Mouse (Mus musculus) kidney, adult 2 months (tissue): ENCODE results near the gene Sfswap. TPM values are rescaled to one million over a fixed set of nuclear protein-coding genes. Genes with fewer than 3 reads are reported as not detected.

Experiments
- DNase-seq: peaks from one replicate; pipeline ENCODE4 v3.0.0; 2021
- H3K27ac ChIP-seq: fragments of 200-500 bp; 2 replicates; pipeline ENCODE4 v1.5.1; 2012; ENCODE audit warnings: low read depth, low read length, control low read depth, inconsistent platforms; ENCODE audit not compliant: insufficient read depth
- H3K27me3 ChIP-seq: fragments of 200-500 bp; replicated peaks from 2 replicates; pipeline ENCODE4 v1.6.1; 2012; ENCODE audit warnings: mild to moderate bottlenecking, moderate library complexity, low read length, inconsistent platforms; ENCODE audit not compliant: control insufficient read depth, insufficient read depth
- H3K36me3 ChIP-seq: fragments of 200-500 bp; 2 replicates; pipeline ENCODE4 v1.6.1; 2012; ENCODE audit warnings: mild to moderate bottlenecking, moderate library complexity, low read length, inconsistent platforms; ENCODE audit not compliant: control insufficient read depth, insufficient read depth
- H3K4me1 ChIP-seq: fragments of 200-500 bp; 2 replicates; pipeline ENCODE4 v1.6.1; 2011; ENCODE audit warnings: low read length; ENCODE audit not compliant: control insufficient read depth, insufficient read depth
- H3K4me3 ChIP-seq: fragments of 200-500 bp; 2 replicates; pipeline ENCODE4 v1.5.1; 2011; ENCODE audit warnings: mild to moderate bottlenecking, low read depth, low read length, control low read depth; ENCODE audit not compliant: insufficient read depth
- CTCF ChIP-seq: fragments of 200-500 bp; conservative IDR thresholded peaks from 2 replicates; pipeline ENCODE4 v1.5.1; 2011; ENCODE audit warnings: low read depth, mild to moderate bottlenecking, control low read depth, low read length, moderate library complexity, mixed read lengths; ENCODE audit not compliant: insufficient read depth, insufficient read length
- POLR2A ChIP-seq: fragments of 200-500 bp; IDR thresholded peaks from one replicate; pipeline ENCODE4 v1.6.1; 2011; ENCODE audit warnings: low read depth, low read length, control low read depth
- WGBS: fragments of 180-500 bp; shearing (Covaris S2); methylation state at CpG from one replicate; pipeline ENCODE4 v1.1.7; 2018; 5-methylcytosine and 5-hydroxymethylcytosine counted together
- polyA plus RNA-seq: library from polyadenylated mRNA; depleted of rRNA; stranded (reverse); fragments of >200 nt; gene quantifications from 2 replicates; pipeline ENCODE4 v1.2.3, GENCODE M21; 2012

The Sfswap gene
- polyA plus RNA-seq, 1 experiment, result 43.8 TPM

DNA sequence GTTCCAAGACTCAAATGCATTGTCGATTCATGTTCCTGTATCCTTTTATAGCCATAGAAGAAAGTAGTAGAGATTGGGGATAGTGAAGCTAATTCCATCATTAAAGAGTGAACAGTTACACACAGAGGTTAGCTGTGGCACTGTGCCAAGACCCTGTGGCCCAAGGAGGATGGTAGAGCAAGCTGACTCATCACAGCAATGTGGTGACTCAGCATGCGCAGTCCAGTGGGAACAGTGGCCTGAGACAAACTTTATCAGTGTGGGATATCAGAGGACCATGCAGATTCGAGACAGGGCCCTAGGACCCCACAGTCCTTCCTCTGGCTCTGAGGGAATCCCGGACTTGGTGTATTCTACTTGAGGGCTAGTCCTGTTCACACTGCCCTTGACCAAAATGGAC is 17.2 kb downstream of the Sfswap start:
- peak; percentile 37 for DNase-seq

GRCm38 (mm10) chr5:129518786-129519185 is 17.8 kb downstream of the Sfswap start:
- Histone ChIP-seq H3K36me3 (no peaks in the 10 kb centered on the region; the same call in 1 of the 2 replicates), H3K4me3 (no peak overlapping the region), H3K27me3 (no peaks in the 10 kb centered on the region), H3K27ac (no peak overlapping the region), H3K4me1 (no peaks in the 10 kb centered on the region)
- WGBS, result 83% methylated on average over 1 of the region's 1 CpGs
- no peak for DNase-seq
- TF ChIP-seq POLR2A (no peak), CTCF (no peak)

More for the DNA sequence above, 17.2 kb downstream of the Sfswap start:
- WGBS, result 85% methylated on average over 4 of the region's 4 CpGs
- Histone ChIP-seq H3K36me3 (no peaks in the 10 kb centered on the region; the same call in 1 of the 2 replicates), H3K27me3 (no peaks in the 10 kb centered on the region), H3K27ac (no peak overlapping the region), H3K4me1 (no peaks in the 10 kb centered on the region), H3K4me3 (no peak overlapping the region)
- TF ChIP-seq CTCF (no peak), POLR2A (no peak)

DNA sequence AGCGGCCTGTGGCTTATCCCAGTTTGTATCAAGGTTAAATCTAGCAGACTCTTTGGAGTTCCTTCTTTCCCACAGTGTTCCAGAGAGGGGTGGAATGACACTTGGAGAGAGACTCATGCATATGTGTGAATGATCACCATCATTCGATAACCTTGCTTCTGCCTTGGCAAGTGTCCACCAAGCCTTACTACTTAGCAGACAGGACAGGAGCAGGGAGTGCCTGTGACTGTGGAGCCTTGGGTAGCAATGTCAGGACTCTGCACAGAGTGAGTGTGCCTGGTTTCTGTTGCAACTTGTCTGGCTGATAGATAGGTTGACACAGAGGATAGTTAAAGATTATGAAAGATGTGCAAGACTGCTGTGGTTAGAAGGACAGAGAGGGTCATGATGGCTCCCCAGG is 18.6 kb downstream of the Sfswap start:
- Histone ChIP-seq H3K36me3 (no peaks in the 10 kb centered on the region; the same call in 1 of the 2 replicates), H3K27ac (no peak overlapping the region), H3K27me3 (no peaks in the 10 kb centered on the region), H3K4me3 (no peak overlapping the region), H3K4me1 (no peaks in the 10 kb centered on the region)
- 74% methylated on average over 2 of the region's 2 CpGs for WGBS
- DNase-seq, result no peak
- TF ChIP-seq CTCF, result no peak
- no peak for TF ChIP-seq POLR2A

DNA sequence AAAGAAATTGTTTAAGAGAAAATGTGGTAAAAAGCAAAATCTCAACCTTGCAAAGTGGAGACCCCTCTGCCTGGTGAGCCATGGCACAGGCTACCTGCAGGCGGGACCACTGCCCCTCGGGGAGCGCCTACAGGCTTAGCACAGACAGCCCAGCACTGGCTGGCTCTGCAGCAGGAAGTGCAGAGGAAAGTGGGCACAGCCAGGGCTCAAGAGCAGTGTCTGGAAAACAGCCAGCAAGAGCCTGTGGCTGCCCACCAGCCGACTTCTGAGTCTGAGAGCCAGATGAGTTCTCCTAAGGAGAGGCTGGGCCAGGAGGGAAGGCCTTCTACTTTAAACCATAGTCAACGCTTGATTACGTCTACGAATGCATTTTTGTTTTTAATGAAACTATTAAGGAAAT is 20.5 kb downstream of the Sfswap start:
- H3K4me3 ChIP-seq, result no peak overlapping the region
- TF ChIP-seq CTCF, result no peak
- no peak for TF ChIP-seq POLR2A
- H3K36me3 ChIP-seq, result peaks cover 2% of the 10 kb centered on the region; the same call in 1 of the 2 replicates
- H3K27me3 ChIP-seq, result no peaks in the 10 kb centered on the region
- no peak overlapping the region for H3K27ac ChIP-seq
- no peaks in the 10 kb centered on the region for H3K4me1 ChIP-seq
- 91% methylated on average over 7 of the region's 7 CpGs for WGBS
- DNase-seq, result no peak

GRCm38 (mm10) chr5:129521913-129522312 is 20.9 kb downstream of the Sfswap start:
- Histone ChIP-seq H3K27me3 (no peaks in the 10 kb centered on the region), H3K4me3 (no peak overlapping the region), H3K36me3 (peaks cover 2% of the 10 kb centered on the region; the same call in 1 of the 2 replicates), H3K27ac (no peak overlapping the region), H3K4me1 (no peaks in the 10 kb centered on the region)
- WGBS, result 89% methylated on average over 3 of the region's 3 CpGs
- no peak for DNase-seq
- no peak for TF ChIP-seq CTCF
- no peak for TF ChIP-seq POLR2A

- H3K4me1 ChIP-seq, result no peaks in the 10 kb centered on the region
- H3K36me3 ChIP-seq, result peaks cover 2% of the 10 kb centered on the region; the same call in 1 of the 2 replicates
- TF ChIP-seq POLR2A (no peak), CTCF (no peak)
- DNase-seq, result no peak
- WGBS, result 70% methylated on average over 3 of the region's 3 CpGs
- H3K4me3 ChIP-seq, result no peak overlapping the region
- no peaks in the 10 kb centered on the region for H3K27me3 ChIP-seq
- no peak overlapping the region for H3K27ac ChIP-seq
Measured at GRCm38 (mm10) chr5:129523166-129523565, 22.1 kb downstream of the Sfswap start.

GRCm38 (mm10) chr5:129524751-129525150 is 23.7 kb downstream of the Sfswap start:
- Histone ChIP-seq H3K27ac (no peak overlapping the region), H3K4me3 (no peak overlapping the region), H3K27me3 (no peaks in the 10 kb centered on the region), H3K36me3 (peaks cover 2% of the 10 kb centered on the region; the same call in 1 of the 2 replicates), H3K4me1 (no peaks in the 10 kb centered on the region)
- TF ChIP-seq POLR2A (no peak), CTCF (no peak)
- 73% methylated on average over 5 of the region's 5 CpGs for WGBS
- peak; percentile 51 for DNase-seq
